Mouse (Mus musculus) brown adipose tissue, adult 24 weeks (tissue): ENCODE data around the gene Jag1. TPM values are rescaled to one million over a fixed set of nuclear protein-coding genes. Genes with fewer than 3 reads are reported as not detected.

Experiments used
- H3K27ac ChIP-seq: fragments of 200-500 bp; replicated peaks from 2 replicates; pipeline ENCODE4 v1.5.1; 2012; ENCODE audit warnings: low read depth, mild to moderate bottlenecking, low read length
- H3K4me1 ChIP-seq: fragments of 200-500 bp; 2 replicates; pipeline ENCODE4 v1.6.1; 2012; ENCODE audit warnings: low read length, mixed read lengths; ENCODE audit not compliant: control insufficient read depth, insufficient read depth, insufficient read length
- H3K4me3 ChIP-seq: fragments of 200-500 bp; 2 replicates; pipeline ENCODE4 v1.5.1; 2012; ENCODE audit warnings: low read depth, mild to moderate bottlenecking, low read length, moderate library complexity; ENCODE audit not compliant: insufficient read depth
- polyA plus RNA-seq: library from polyadenylated mRNA; stranded (reverse); fragments of >200 nt; gene quantifications from 2 replicates; pipeline ENCODE4 v1.2.4, GENCODE M21; 2012; ENCODE audit not compliant: missing spikeins, insufficient read depth, insufficient read length

Gene Jag1
- polyA plus RNA-seq, 1 experiment: 7.9 TPM

DNA sequence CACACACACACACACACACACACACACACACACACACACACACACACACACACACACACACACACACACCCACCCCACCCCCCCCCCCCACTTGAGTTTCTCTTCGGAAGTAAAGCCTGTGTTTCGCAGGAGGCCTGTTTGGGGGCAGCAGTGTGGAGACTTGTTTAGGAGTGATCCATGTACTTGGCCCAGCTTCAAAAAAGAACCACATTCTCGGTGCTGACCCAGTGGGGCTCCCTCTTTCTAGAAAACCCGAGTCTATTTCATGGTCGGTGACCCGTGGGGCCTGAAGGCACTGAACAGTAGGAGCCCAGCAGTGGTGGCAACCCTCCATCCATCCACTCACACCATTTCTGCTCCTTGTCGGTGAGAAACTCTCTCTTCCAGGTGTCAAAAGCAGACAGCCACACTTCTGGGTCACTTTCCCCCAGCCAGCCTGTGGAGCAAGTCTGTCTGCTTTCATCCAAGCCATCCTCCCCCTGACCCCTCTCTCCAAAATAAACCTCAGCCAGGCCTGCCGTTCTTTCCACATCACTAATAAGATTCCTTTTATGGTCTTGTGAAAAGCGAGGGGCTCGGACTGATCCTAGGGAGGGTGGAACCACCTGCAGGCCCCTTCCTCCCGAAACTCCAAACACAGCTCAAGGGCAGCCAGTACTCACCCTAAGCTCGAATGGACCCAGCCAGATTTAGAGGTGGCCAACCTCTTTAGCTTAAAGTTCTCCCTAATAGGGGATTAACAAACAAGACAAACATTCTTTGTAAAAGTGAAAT lies 3.0 kb downstream of the Jag1 start:
- Histone ChIP-seq H3K27ac (peak overlapping the region; percentile 37), H3K4me1 (peaks cover 21% of the 10 kb centered on the region), H3K4me3 (peak overlapping the region; percentile 98)

- Histone ChIP-seq H3K27ac (no peak overlapping the region; the same call in 1 of the 2 replicates), H3K4me1 (peaks cover 25% of the 10 kb centered on the region), H3K4me3 (no peak overlapping the region)
Measured at GRCm38 (mm10) chr2:137110214-137110898, 6.1 kb downstream of the Jag1 start.

DNA sequence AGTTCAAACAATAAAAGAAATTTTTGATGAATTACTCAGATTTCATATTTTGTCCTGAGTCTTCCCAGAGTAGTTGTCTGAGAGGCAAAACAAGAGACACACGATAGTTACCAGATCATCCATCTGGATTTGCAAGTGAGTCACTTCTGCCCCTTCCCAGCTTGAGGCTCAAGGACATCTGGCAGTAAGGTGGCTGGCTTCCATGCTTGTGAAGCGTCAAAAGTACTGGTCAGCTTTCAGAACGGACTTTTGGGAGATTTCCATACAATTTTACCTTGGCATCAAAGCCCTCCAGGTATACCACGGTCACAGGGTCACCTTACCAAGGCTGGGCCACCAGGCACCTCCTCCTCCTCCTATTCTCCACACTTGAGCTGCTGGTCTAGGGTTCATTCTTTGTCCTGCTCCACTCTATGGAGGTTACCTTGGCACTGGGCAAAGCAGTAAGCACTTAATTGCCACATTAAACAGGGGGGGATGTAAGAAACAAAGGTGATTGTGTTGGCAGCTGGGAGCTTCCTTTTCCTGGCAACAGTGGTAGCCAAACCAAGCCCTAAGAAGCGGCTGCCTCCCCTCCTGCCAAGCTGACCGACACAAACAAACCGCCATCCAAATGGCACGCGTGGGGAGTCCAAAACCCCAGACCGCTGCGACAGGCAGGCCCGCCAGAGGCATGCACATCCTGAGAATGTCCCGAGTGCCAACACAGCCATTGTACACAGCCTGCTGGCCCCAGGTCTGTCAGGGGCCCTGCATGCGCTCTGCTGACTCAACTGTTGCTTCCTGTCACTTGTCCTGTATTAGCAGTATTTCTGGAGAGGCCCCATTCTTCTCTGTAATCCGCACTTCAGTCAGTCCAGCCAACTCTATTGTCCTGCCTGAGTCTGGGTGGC lies 6.9 kb downstream of the Jag1 start:
- Histone ChIP-seq H3K4me3 (peak overlapping the region; percentile 4; the same call in 1 of the 2 replicates), H3K27ac (peak overlapping the region; percentile 1), H3K4me1 (peaks cover 25% of the 10 kb centered on the region)

DNA sequence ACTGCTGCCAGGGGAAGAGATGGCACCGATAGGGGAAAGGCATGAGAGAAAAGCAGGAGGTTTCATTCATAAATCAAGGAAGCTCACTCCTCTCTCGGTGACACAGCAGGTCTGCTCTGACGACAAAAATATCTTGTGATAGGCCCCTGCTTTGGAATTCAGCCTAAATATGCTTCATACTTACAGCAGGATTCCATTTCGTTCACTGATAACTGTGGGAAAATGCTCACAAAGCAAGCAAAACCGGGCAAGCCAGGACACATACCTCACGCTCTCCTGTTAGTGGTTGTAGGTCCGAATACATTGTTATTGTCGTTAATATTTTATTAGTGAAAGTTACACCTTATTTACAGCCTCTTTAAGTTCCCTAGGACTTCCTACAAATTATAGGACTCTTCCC lies 8.5 kb downstream of the Jag1 start:
- H3K27ac ChIP-seq: no peak overlapping the region
- peaks cover 25% of the 10 kb centered on the region for H3K4me1 ChIP-seq
- H3K4me3 ChIP-seq: no peak overlapping the region

DNA sequence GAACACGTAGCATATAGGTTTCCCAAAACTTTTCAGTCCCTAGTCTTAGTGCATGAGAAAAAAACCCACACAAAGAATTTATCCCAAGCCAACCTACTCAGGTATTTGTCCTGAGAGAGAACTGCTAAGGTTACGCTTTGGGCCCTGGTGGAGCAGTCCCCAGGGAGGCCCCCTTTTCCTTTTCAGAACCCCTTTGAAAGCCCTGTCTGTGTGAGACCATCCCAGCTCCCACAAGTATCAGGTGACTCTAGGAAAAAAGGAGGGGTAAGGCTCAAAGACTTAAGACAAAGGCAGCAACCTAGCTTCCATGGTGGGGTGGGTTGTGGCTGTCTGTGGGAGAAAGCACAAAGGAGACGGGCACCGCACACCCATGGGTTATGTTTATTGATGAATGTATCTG lies 9.2 kb downstream of the Jag1 start:
- H3K4me3 ChIP-seq: no peak overlapping the region
- H3K4me1 ChIP-seq: peaks cover 25% of the 10 kb centered on the region
- no peak overlapping the region for H3K27ac ChIP-seq

- H3K4me1 ChIP-seq: peaks cover 20% of the 10 kb centered on the region
- no peak overlapping the region for H3K27ac ChIP-seq
- no peak overlapping the region for H3K4me3 ChIP-seq
Measured at GRCm38 (mm10) chr2:137101074-137101473, 15.4 kb downstream of the Jag1 start.

DNA sequence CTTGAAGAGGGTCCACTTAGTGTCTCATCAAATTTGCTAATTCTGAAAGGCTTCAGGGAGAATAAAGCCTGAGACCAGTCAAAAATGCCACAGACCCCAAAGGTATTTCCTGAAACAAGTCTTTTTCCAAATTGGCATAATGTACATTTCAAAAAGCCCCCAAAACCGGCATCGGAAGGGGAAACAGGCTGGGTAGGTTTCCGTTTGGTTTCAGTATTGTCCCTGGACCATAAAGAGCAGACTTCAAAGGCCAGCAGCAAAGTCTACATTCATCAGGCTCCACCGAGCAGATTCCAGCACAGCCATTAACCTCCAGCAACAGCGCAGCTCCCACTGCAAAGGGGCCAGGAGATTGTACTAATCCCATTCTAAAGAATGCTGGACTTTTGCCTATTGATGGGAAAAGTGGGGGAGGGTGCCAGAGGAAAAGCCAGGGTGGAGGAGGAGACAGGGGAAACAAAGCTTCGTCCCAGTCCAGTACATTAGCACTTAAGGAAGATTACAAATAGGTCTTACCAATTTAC lies 17.2 kb downstream of the Jag1 start:
- no peak overlapping the region for H3K4me3 ChIP-seq
- H3K4me1 ChIP-seq: peaks cover 20% of the 10 kb centered on the region
- H3K27ac ChIP-seq: peak overlapping the region; percentile 54

GRCm38 (mm10) chr2:137098269-137099035 lies 18.0 kb downstream of the Jag1 start:
- Histone ChIP-seq H3K27ac (peak overlapping the region; percentile 54), H3K4me1 (peaks cover 20% of the 10 kb centered on the region), H3K4me3 (no peak overlapping the region)

GRCm38 (mm10) chr2:137096981-137097460 lies 19.4 kb downstream of the Jag1 start:
- Histone ChIP-seq H3K4me3 (no peak overlapping the region), H3K4me1 (peaks cover 20% of the 10 kb centered on the region), H3K27ac (no peak overlapping the region)

DNA sequence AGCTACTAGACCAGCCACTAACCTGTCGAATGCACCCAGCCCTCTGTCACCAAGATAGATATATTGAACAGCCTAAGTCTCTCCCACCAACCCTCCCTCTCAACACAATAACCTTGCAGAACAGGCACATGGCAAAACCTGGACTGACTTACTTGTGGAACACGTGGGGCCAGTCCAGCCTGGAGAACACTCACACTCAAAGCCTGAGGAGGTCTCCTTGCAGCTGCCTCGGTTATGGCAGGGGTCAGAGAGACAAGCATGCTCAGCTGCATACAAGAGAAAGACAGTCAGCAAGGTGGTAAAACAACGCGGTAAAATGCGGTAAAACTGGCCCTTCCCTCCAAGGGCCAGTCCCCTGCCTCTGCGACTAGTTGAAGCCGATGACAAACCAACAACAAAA lies 22.1 kb downstream of the Jag1 start:
- no peak overlapping the region for H3K27ac ChIP-seq
- no peak overlapping the region for H3K4me3 ChIP-seq
- peaks cover 14% of the 10 kb centered on the region for H3K4me1 ChIP-seq

DNA sequence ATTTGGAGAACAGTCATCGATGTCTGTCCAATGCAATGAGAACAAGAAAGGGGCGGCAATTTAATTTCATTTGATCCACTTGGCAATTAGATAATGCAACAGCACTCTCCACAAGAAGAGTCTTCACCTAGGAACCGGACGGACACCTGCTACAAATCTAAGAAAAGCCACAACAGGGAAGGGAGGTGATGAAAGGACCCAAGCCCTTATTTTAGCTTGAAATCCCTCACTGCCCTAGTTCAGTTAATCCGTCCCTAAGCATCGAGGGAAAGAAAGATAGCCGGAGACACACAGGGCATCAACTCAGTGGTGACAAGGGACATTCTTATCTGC lies 23.2 kb downstream of the Jag1 start:
- H3K27ac ChIP-seq: no peak overlapping the region
- no peak overlapping the region for H3K4me3 ChIP-seq
- peaks cover 4% of the 10 kb centered on the region; the same call in 1 of the 2 replicates for H3K4me1 ChIP-seq

DNA sequence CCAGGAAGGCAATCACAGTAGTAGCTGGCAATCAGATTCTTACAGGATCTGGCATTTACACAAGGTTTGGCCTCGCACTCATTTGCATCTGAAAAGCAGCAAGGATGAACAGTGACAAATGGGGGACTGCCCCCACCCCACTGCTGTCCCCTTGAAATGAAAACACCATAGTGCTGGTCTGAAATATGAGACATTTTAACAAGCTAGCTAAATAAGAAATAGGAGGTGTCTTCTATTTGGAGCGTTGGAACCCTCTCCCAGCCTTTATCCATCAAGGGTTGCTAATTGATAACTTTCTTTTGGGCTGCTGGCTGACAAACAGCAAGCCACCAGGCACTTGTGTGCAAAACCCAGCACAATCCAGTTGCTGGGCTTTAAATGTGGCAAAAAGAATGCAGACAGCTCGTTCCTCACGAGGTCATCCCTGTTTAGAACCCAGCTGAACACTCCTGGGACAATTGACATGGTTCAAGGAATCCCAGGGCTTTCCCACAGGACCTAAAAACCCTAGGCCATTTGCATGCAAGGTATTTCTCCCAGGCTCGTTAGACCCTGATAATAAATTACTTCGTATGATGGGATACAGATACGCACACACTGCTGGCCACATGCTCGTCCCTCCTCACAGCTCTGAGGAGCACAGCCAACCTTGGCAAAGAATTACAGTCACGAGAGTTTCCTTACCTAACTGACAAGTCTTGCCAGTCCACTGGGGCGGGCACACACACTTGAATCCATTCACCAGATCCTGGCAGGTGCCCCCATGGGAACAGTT lies 23.7 kb downstream of the Jag1 start:
- Histone ChIP-seq H3K4me3 (no peak overlapping the region), H3K27ac (no peak overlapping the region), H3K4me1 (peaks cover 2% of the 10 kb centered on the region; the same call in 1 of the 2 replicates)

- H3K4me3 ChIP-seq: no peak overlapping the region
- H3K27ac ChIP-seq: no peak overlapping the region
Measured at GRCm38 (mm10) chr2:137091766-137092522, 24.5 kb downstream of the Jag1 start.

More at GRCm38 (mm10) chr2:137091766-137092522, 24.5 kb downstream of the Jag1 start:
- H3K4me1 ChIP-seq: no peaks in the 10 kb centered on the region
